Mouse (Mus musculus) heart, embryonic 10.5 days (tissue): ENCODE measurements at regions not wholly inside any gene's neighbourhood (a gene's known extent, or its start where the extent isn't known, plus 50 kb on each side); places are given as distances from the start of the nearest gene placed in this dataset.
A peak's percentile ranks its signal among the peaks of the same experiment; 100 is the strongest.

Experiments used
- DNase-seq: peaks from one replicate; pipeline ENCODE4 v3.0.0-alpha.2; 2017; ENCODE audit warnings: low spot score
- H3K27ac ChIP-seq: fragments of 300-500 bp; sonication (generic); 2 replicates; pipeline ENCODE4 v1.5.1; 2016; ENCODE audit warnings: mild to moderate bottlenecking
- H3K27me3 ChIP-seq: fragments of 300-500 bp; sonication (generic); 2 replicates; pipeline ENCODE4 v1.6.1; 2016; ENCODE audit warnings: mild to moderate bottlenecking; ENCODE audit not compliant: poor library complexity, insufficient read depth, severe bottlenecking
- H3K36me3 ChIP-seq: fragments of 300-500 bp; sonication (generic); 2 replicates; pipeline ENCODE4 v1.6.1; 2016; ENCODE audit warnings: mild to moderate bottlenecking, moderate library complexity
- H3K4me1 ChIP-seq: fragments of 300-500 bp; sonication (generic); 2 replicates; pipeline ENCODE4 v1.6.1; 2016; ENCODE audit warnings: mild to moderate bottlenecking
- H3K4me3 ChIP-seq: fragments of 300-500 bp; sonication (generic); 2 replicates; pipeline ENCODE4 v1.5.1; 2016; ENCODE audit warnings: mild to moderate bottlenecking, moderate library complexity
- H3K9me3 ChIP-seq: fragments of 300-500 bp; sonication (generic); 2 replicates; pipeline ENCODE4 v1.6.1; 2016; ENCODE audit warnings: mild to moderate bottlenecking, moderate library complexity
- WGBS: fragments of 180-500 bp; shearing (Covaris S2); methylation state at CpG from one replicate; pipeline ENCODE4 v1.1.7; 2016; 5-methylcytosine and 5-hydroxymethylcytosine counted together

GRCm38 (mm10) chr16:30880682-30881081, 200.6 kb downstream of the Xxylt1 start:
- DNase-seq = no peak
- no peak overlapping the region for H3K4me3 ChIP-seq
- H3K4me1 ChIP-seq = peaks cover 8% of the 10 kb centered on the region
- 97% methylated on average over 3 of the region's 3 CpGs for WGBS
- no peaks in the 10 kb centered on the region for H3K36me3 ChIP-seq
- no peaks in the 10 kb centered on the region for H3K27me3 ChIP-seq
- H3K9me3 ChIP-seq = no peaks in the 10 kb centered on the region
- H3K27ac ChIP-seq = no peak overlapping the region

GRCm38 (mm10) chr16:30881186-30881585, 200.0 kb downstream of the Xxylt1 start:
- no peak overlapping the region for H3K27ac ChIP-seq
- DNase-seq = no peak
- H3K4me3 ChIP-seq = no peak overlapping the region
- no peaks in the 10 kb centered on the region for H3K36me3 ChIP-seq
- no peaks in the 10 kb centered on the region for H3K27me3 ChIP-seq
- 60% methylated on average over 5 of the region's 5 CpGs for WGBS
- no peaks in the 10 kb centered on the region for H3K9me3 ChIP-seq
- peaks cover 8% of the 10 kb centered on the region for H3K4me1 ChIP-seq

- Histone ChIP-seq H3K9me3 (no peaks in the 10 kb centered on the region), H3K4me1 (peaks cover 12% of the 10 kb centered on the region), H3K36me3 (no peaks in the 10 kb centered on the region), H3K27me3 (no peaks in the 10 kb centered on the region), H3K27ac (no peak overlapping the region), H3K4me3 (no peak overlapping the region)
- no peak for DNase-seq
- 77% methylated on average over 13 of the region's 13 CpGs for WGBS
Measured at GRCm38 (mm10) chr16:30883490-30884188, 197.6 kb downstream of the Xxylt1 start.

- no peaks in the 10 kb centered on the region for H3K36me3 ChIP-seq
- no peaks in the 10 kb centered on the region for H3K9me3 ChIP-seq
- peaks cover 12% of the 10 kb centered on the region for H3K4me1 ChIP-seq
- no peak overlapping the region for H3K4me3 ChIP-seq
- 67% methylated on average over 6 of the region's 6 CpGs for WGBS
- H3K27ac ChIP-seq = no peak overlapping the region
- no peak for DNase-seq
- H3K27me3 ChIP-seq = no peaks in the 10 kb centered on the region
Measured at GRCm38 (mm10) chr16:30884189-30884551, 197.1 kb downstream of the Xxylt1 start.

- no peak for DNase-seq
- Histone ChIP-seq H3K27ac (no peak overlapping the region), H3K36me3 (no peaks in the 10 kb centered on the region), H3K9me3 (0 out of 2 replicates have a peak, but pooled peaks cover 2% of the 10 kb centered on the region), H3K27me3 (no peaks in the 10 kb centered on the region), H3K4me3 (no peak overlapping the region), H3K4me1 (peaks cover 12% of the 10 kb centered on the region)
- 58% methylated on average over 1 of the region's 1 CpGs for WGBS
Measured at GRCm38 (mm10) chr16:30886982-30887381, 194.2 kb downstream of the Xxylt1 start.

GRCm38 (mm10) chr16:30887536-30887935, 193.7 kb downstream of the Xxylt1 start:
- Histone ChIP-seq H3K27ac (no peak overlapping the region), H3K36me3 (no peaks in the 10 kb centered on the region), H3K27me3 (no peaks in the 10 kb centered on the region), H3K4me3 (no peak overlapping the region), H3K9me3 (0 out of 2 replicates have a peak, but pooled peaks cover 2% of the 10 kb centered on the region), H3K4me1 (peaks cover 12% of the 10 kb centered on the region)
- 84% methylated on average over 1 of the region's 1 CpGs for WGBS
- DNase-seq = no peak

GRCm38 (mm10) chr16:30888556-30889323, 192.5 kb downstream of the Xxylt1 start:
- peaks cover 6% of the 10 kb centered on the region; the same call in 1 of the 2 replicates for H3K4me1 ChIP-seq
- DNase-seq = no peak
- H3K27me3 ChIP-seq = no peaks in the 10 kb centered on the region
- no peaks in the 10 kb centered on the region for H3K36me3 ChIP-seq
- 81% methylated on average over 3 of the region's 3 CpGs for WGBS
- 0 out of 2 replicates have a peak, but pooled peaks cover 2% of the 10 kb centered on the region for H3K9me3 ChIP-seq
- no peak overlapping the region for H3K27ac ChIP-seq
- H3K4me3 ChIP-seq = no peak overlapping the region

GRCm38 (mm10) chr16:30892606-30893005, 188.6 kb downstream of the Xxylt1 start:
- H3K4me1 ChIP-seq = no peaks in the 10 kb centered on the region; the same call in 1 of the 2 replicates
- peak; percentile 67 for DNase-seq
- H3K9me3 ChIP-seq = 0 out of 2 replicates have a peak, but pooled peaks cover 2% of the 10 kb centered on the region
- H3K27me3 ChIP-seq = no peaks in the 10 kb centered on the region
- no peak overlapping the region for H3K4me3 ChIP-seq
- no peak overlapping the region for H3K27ac ChIP-seq
- no peaks in the 10 kb centered on the region for H3K36me3 ChIP-seq
- WGBS = 96% methylated on average over 6 of the region's 6 CpGs

- no peaks in the 10 kb centered on the region; the same call in 1 of the 2 replicates for H3K4me1 ChIP-seq
Measured at GRCm38 (mm10) chr16:30894086-30894485, 187.1 kb downstream of the Xxylt1 start.

GRCm38 (mm10) chr16:30895021-30895420, 186.2 kb downstream of the Xxylt1 start:
- Histone ChIP-seq H3K27ac (no peak overlapping the region), H3K27me3 (no peaks in the 10 kb centered on the region), H3K4me3 (no peak overlapping the region), H3K4me1 (no peaks in the 10 kb centered on the region; the same call in 1 of the 2 replicates), H3K36me3 (no peaks in the 10 kb centered on the region), H3K9me3 (0 out of 2 replicates have a peak, but pooled peaks cover 2% of the 10 kb centered on the region)
- DNase-seq = peak; percentile 68
- 70% methylated on average over 4 of the region's 4 CpGs for WGBS

More at GRCm38 (mm10) chr16:30894086-30894485, 187.1 kb downstream of the Xxylt1 start:
- peak; percentile 46 for DNase-seq
- H3K36me3 ChIP-seq = no peaks in the 10 kb centered on the region
- 0 out of 2 replicates have a peak, but pooled peaks cover 2% of the 10 kb centered on the region for H3K9me3 ChIP-seq
- no peak overlapping the region for H3K27ac ChIP-seq
- H3K27me3 ChIP-seq = no peaks in the 10 kb centered on the region
- H3K4me3 ChIP-seq = no peak overlapping the region

- WGBS = 86% methylated on average over 3 of the region's 3 CpGs
- no peaks in the 10 kb centered on the region for H3K36me3 ChIP-seq
- no peak for DNase-seq
- H3K4me3 ChIP-seq = no peak overlapping the region
- no peak overlapping the region for H3K27ac ChIP-seq
- H3K9me3 ChIP-seq = no peaks in the 10 kb centered on the region
- no peaks in the 10 kb centered on the region for H3K27me3 ChIP-seq
- H3K4me1 ChIP-seq = 0 out of 2 replicates have a peak, but pooled peaks cover 7% of the 10 kb centered on the region
Measured at GRCm38 (mm10) chr16:30897371-30897770, 183.9 kb downstream of the Xxylt1 start.

- 0 out of 2 replicates have a peak, but pooled peaks cover 7% of the 10 kb centered on the region for H3K4me1 ChIP-seq
- WGBS = 80% methylated on average over 2 of the region's 2 CpGs
- H3K36me3 ChIP-seq = 0 out of 2 replicates have a peak, but pooled peaks cover 3% of the 10 kb centered on the region
Measured at GRCm38 (mm10) chr16:30900121-30900520, 181.1 kb downstream of the Xxylt1 start.

GRCm38 (mm10) chr16:30901309-30901708, 179.9 kb downstream of the Xxylt1 start:
- Histone ChIP-seq H3K9me3 (peaks cover 10% of the 10 kb centered on the region; the same call in 1 of the 2 replicates), H3K27ac (no peak overlapping the region), H3K4me3 (no peak overlapping the region), H3K36me3 (0 out of 2 replicates have a peak, but pooled peaks cover 3% of the 10 kb centered on the region), H3K4me1 (0 out of 2 replicates have a peak, but pooled peaks cover 7% of the 10 kb centered on the region), H3K27me3 (no peaks in the 10 kb centered on the region)
- DNase-seq = no peak

More at GRCm38 (mm10) chr16:30900121-30900520, 181.1 kb downstream of the Xxylt1 start:
- no peaks in the 10 kb centered on the region for H3K27me3 ChIP-seq
- no peak overlapping the region for H3K4me3 ChIP-seq
- peak; percentile 64 for DNase-seq
- no peak overlapping the region for H3K27ac ChIP-seq
- H3K9me3 ChIP-seq = peaks cover 10% of the 10 kb centered on the region; the same call in 1 of the 2 replicates
